In the genomic region with DNA sequence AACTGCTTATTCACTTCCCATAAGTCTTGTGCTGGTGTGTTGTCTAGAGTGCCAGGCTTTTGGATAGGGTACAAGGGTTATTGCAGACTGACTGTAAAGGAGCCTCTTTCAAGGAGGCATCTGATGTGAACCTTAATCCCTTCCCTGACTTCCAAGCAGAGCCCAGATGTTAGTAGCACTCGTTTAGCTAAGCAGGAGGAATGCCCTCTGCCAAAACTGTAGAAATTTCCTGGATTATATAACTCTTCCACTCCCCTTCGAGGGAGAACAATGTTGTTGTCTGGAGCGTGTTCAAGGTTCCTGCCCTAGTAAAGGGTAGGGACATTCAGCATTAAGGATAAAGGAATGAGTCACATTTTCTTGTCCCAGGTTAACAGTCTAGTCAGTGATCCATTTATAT, we compare ENCODE assay signal across 26 mouse cellular contexts. TPM values are rescaled to one million over a fixed set of nuclear protein-coding genes. Genes with fewer than 3 reads are reported as not detected.
A peak's percentile ranks its signal among the peaks of the same experiment; 100 is the strongest.
DNase-seq lines count a peak whose midpoint lies in the region; ATAC-seq and TF ChIP-seq lines count a peak whose summit lies in the region.
"Had no signal": no experiment of that assay in that cellular context is flagged by ENCODE, and none has a peak within 500 bp of the region (broad histone marks: within the 10 kb centered on the region; RNA-seq: fewer than 3 reads in every experiment).

No protein-coding gene starts in this region.

- H3K4me3 ChIP-seq in intestine, postnatal 0 days (ENCODE audit: low read depth, low read length), result no peak overlapping the region
- H3K4me3 ChIP-seq in intestine, embryonic 15.5 days (replicated peaks), result no peak overlapping the region
- no peak overlapping the region for H3K4me3 ChIP-seq in kidney, adult 2 months (ENCODE audit: insufficient read depth, low read depth, low read length)
- no peak overlapping the region for H3K4me3 ChIP-seq in kidney, embryonic 14.5 days (ENCODE audit: low read length)
- no peak overlapping the region for H3K4me3 ChIP-seq in testis, adult 2 months (ENCODE audit: control insufficient read depth, low read depth, low read length)
- H3K4me3 ChIP-seq: embryonic facial prominence, embryonic 10.5 days; embryonic facial prominence, embryonic 12.5 days; forebrain, embryonic 13.5 days; forebrain, embryonic 15.5 days had no signal

- 32% methylated on average over 3 of the region's 3 CpGs for WGBS in intestine, postnatal 0 days
- WGBS in intestine, embryonic 15.5 days, result 65% methylated on average over 3 of the region's 3 CpGs
- WGBS in kidney, adult 2 months, result 40% methylated on average over 3 of the region's 3 CpGs
- WGBS in kidney, embryonic 14.5 days, result 73% methylated on average over 3 of the region's 3 CpGs

- H3K4me2 ChIP-seq in intestine, postnatal 0 days (replicated peaks; ENCODE audit: low read depth), result no peak overlapping the region
- H3K4me2 ChIP-seq in intestine, embryonic 15.5 days (replicated peaks), result no peak overlapping the region
- no peak overlapping the region for H3K4me2 ChIP-seq in kidney, embryonic 14.5 days (replicated peaks; ENCODE audit: low read depth, low read length)
- H3K4me2 ChIP-seq: embryonic facial prominence, embryonic 12.5 days; forebrain, embryonic 13.5 days; forebrain, embryonic 15.5 days had no signal

- H3K27ac ChIP-seq in intestine, postnatal 0 days (ENCODE audit: low read depth, low read length), result no peak overlapping the region
- H3K27ac ChIP-seq in intestine, embryonic 15.5 days, result no peak overlapping the region
- no peak overlapping the region for H3K27ac ChIP-seq in kidney, adult 2 months (ENCODE audit: insufficient read depth, low read depth, low read length)
- no peak overlapping the region for H3K27ac ChIP-seq in kidney, embryonic 14.5 days (ENCODE audit: low read depth, low read length)
- peak overlapping the region; percentile 18; the same call in 1 of the 2 replicates for H3K27ac ChIP-seq in testis, adult 2 months (ENCODE audit: control insufficient read depth, insufficient read depth, low read depth, low read length)
- H3K27ac ChIP-seq: embryonic facial prominence, embryonic 10.5 days; embryonic facial prominence, embryonic 12.5 days; forebrain, embryonic 13.5 days; forebrain, embryonic 15.5 days had no signal

- H3K4me1 ChIP-seq in intestine, postnatal 0 days (replicated peaks; ENCODE audit: control insufficient read depth, insufficient read depth, low read length), result no peaks in the 10 kb centered on the region
- H3K4me1 ChIP-seq in intestine, embryonic 15.5 days (replicated peaks), result peaks cover 3% of the 10 kb centered on the region; the same call in 1 of the 2 replicates
- H3K4me1 ChIP-seq in kidney, adult 2 months (ENCODE audit: control insufficient read depth, insufficient read depth, low read length), result peaks cover 12% of the 10 kb centered on the region; the same call in 1 of the 2 replicates
- no peaks in the 10 kb centered on the region for H3K4me1 ChIP-seq in kidney, embryonic 14.5 days (ENCODE audit: control insufficient read depth, insufficient read depth, low read length)
- peaks cover 2% of the 10 kb centered on the region; the same call in 1 of the 2 replicates for H3K4me1 ChIP-seq in testis, adult 2 months (ENCODE audit: control insufficient read depth, insufficient read depth, low read length)
- H3K4me1 ChIP-seq: embryonic facial prominence, embryonic 10.5 days; embryonic facial prominence, embryonic 12.5 days had no signal

- no peaks in the 10 kb centered on the region for H3K27me3 ChIP-seq in intestine, postnatal 0 days (replicated peaks; ENCODE audit: control insufficient read depth, insufficient read depth, low read length)
- H3K27me3 ChIP-seq in intestine, embryonic 15.5 days (replicated peaks), result no peaks in the 10 kb centered on the region
- no peaks in the 10 kb centered on the region for H3K27me3 ChIP-seq in kidney, adult 2 months (replicated peaks; ENCODE audit: control insufficient read depth, insufficient read depth, low read length)
- H3K27me3 ChIP-seq in kidney, embryonic 14.5 days (ENCODE audit: control insufficient read depth, insufficient read depth, low read length), result no peaks in the 10 kb centered on the region
- H3K27me3 ChIP-seq in testis, adult 2 months (ENCODE audit: control insufficient read depth, insufficient read depth, low read length), result no peaks in the 10 kb centered on the region
- H3K27me3 ChIP-seq: embryonic facial prominence, embryonic 12.5 days; forebrain, embryonic 13.5 days; forebrain, embryonic 15.5 days; Patski had no signal

- no peak for TF ChIP-seq POLR2A in kidney, adult 2 months (IDR thresholded peaks at IDR 0.05; ENCODE audit: low read depth, low read length)
- no peak for TF ChIP-seq POLR2A in testis, adult 2 months (IDR thresholded peaks at IDR 0.05; ENCODE audit: control insufficient read depth, low read depth, low read length)

- peak; percentile 35 to 75 for DNase-seq in adrenal gland, adult (ENCODE audit: inconsistent age in 2 of 2, low spot score in 1 of 2)
- DNase-seq in adrenal gland, postnatal 25 days, result no peak
- peak; percentile 60 for DNase-seq in kidney, adult 2 months
- DNase-seq in testis, postnatal 10 days (ENCODE audit: low spot score), result no peak
- DNase-seq: adrenal gland, adult 2 months; adrenal gland, postnatal 10 days; adrenal gland, postnatal 36 days; B cell, adult 2 months; cerebellum, adult 11-12 months; cerebellum, adult 2 months; cerebellum, adult 9-10 months; cerebellum, postnatal 10 days; cerebellum, postnatal 25 days had no signal

- no peaks in the 10 kb centered on the region for H3K36me3 ChIP-seq in intestine, postnatal 0 days (ENCODE audit: control insufficient read depth, insufficient read depth)
- H3K36me3 ChIP-seq in intestine, embryonic 15.5 days, result no peaks in the 10 kb centered on the region
- H3K36me3 ChIP-seq in kidney, adult 2 months (ENCODE audit: control insufficient read depth, insufficient read depth, low read length), result no peaks in the 10 kb centered on the region
- H3K36me3 ChIP-seq in kidney, embryonic 14.5 days (ENCODE audit: control insufficient read depth, insufficient read depth, low read length), result no peaks in the 10 kb centered on the region
- H3K36me3 ChIP-seq in testis, adult 2 months (ENCODE audit: control insufficient read depth, insufficient read depth, low read length), result no peaks in the 10 kb centered on the region
- H3K36me3 ChIP-seq: embryonic facial prominence, embryonic 10.5 days; embryonic facial prominence, embryonic 12.5 days; forebrain, embryonic 15.5 days; G1E had no signal

- no peak for TF ChIP-seq CTCF in intestine, postnatal 0 days (IDR thresholded peaks at IDR 0.05; ENCODE audit: low read depth)
- no peak for TF ChIP-seq CTCF in kidney, adult 2 months (conservative IDR thresholded peaks at IDR 0.05; ENCODE audit: insufficient read depth, insufficient read length, low read depth, low read length)
- TF ChIP-seq CTCF in testis, adult 2 months (IDR thresholded peaks at IDR 0.05; ENCODE audit: control insufficient read depth, insufficient read depth, insufficient replicate concordance, low read depth, low read length), result no peak

- no peaks in the 10 kb centered on the region for H3K9me3 ChIP-seq in intestine, postnatal 0 days (ENCODE audit: control insufficient read depth)
- H3K9me3 ChIP-seq in intestine, embryonic 15.5 days, result no peaks in the 10 kb centered on the region
- no peaks in the 10 kb centered on the region for H3K9me3 ChIP-seq in kidney, embryonic 14.5 days (ENCODE audit: control insufficient read depth, low read length)
- H3K9me3 ChIP-seq: embryonic facial prominence, embryonic 10.5 days; embryonic facial prominence, embryonic 12.5 days; forebrain, embryonic 13.5 days; forebrain, embryonic 15.5 days had no signal

- peak; percentile 71 for ATAC-seq in intestine, postnatal 0 days
- no peak for ATAC-seq in intestine, embryonic 15.5 days
- ATAC-seq in kidney, embryonic 14.5 days (ENCODE audit: low FRiP score, low TSS enrichment), result no peak
- ATAC-seq: activated CD4-positive, CD25-positive, alpha-beta regulatory T cell, adult 4 months; CD4-positive, CD25-positive, alpha-beta regulatory T cell, adult 4 months; forebrain, embryonic 13.5 days; forebrain, embryonic 15.5 days; Patski had no signal

- no peak overlapping the region for H3K9ac ChIP-seq in intestine, postnatal 0 days (ENCODE audit: low read depth, low read length)
- no peak overlapping the region for H3K9ac ChIP-seq in intestine, embryonic 15.5 days
- no peak overlapping the region for H3K9ac ChIP-seq in kidney, embryonic 14.5 days (ENCODE audit: low read depth, low read length)
- H3K9ac ChIP-seq: embryonic facial prominence, embryonic 12.5 days; forebrain, embryonic 13.5 days; forebrain, embryonic 15.5 days had no signal

RNA-seq across cellular contexts. Expression of a gene that starts 6.3 kb away (rescaled TPM):
- 45.0 and 63.2 TPM in 2 replicates for total RNA-seq in adrenal gland, postnatal 25 days (2021)
- 40.5 and 48.6 TPM in 2 replicates for polyA plus RNA-seq in intestine, postnatal 0 days (2015; fragmentation: Nextera tagmentation; extraction: Ambion mirVana)
- polyA plus RNA-seq in intestine, embryonic 15.5 days (2015; fragmentation: Nextera tagmentation; extraction: Ambion mirVana), result 44.3 and 46.0 TPM in 2 replicates
- polyA plus RNA-seq in kidney, adult 2 months (2012; rRNA removed), result 10.5 and 14.4 TPM in 2 replicates
- 27.5 and 32.1 TPM in 2 replicates for polyA plus RNA-seq in kidney, embryonic 14.5 days (2014; fragmentation: Nextera tagmentation; extraction: Ambion mirVana)
- polyA plus RNA-seq in testis, adult 2 months (2012; rRNA removed), result 3.4 and 4.9 TPM in 2 replicates

RNA-seq across cellular contexts. Expression of a gene that starts 43.2 kb away (rescaled TPM):
- total RNA-seq in adrenal gland, postnatal 25 days (2021), result 0.57 and 0.79 TPM in 2 replicates
- polyA plus RNA-seq in intestine, postnatal 0 days (2015; fragmentation: Nextera tagmentation; extraction: Ambion mirVana), result 0.05 TPM in 1 of 2 replicates, not detected in the other
- polyA plus RNA-seq in intestine, embryonic 15.5 days (2015; fragmentation: Nextera tagmentation; extraction: Ambion mirVana), result 0.05 and 0.14 TPM in 2 replicates
- 0.23 and 0.25 TPM in 2 replicates for polyA plus RNA-seq in kidney, adult 2 months (2012; rRNA removed)
- not detected in 2 replicates for polyA plus RNA-seq in kidney, embryonic 14.5 days (2014; fragmentation: Nextera tagmentation; extraction: Ambion mirVana)
- polyA plus RNA-seq in testis, adult 2 months (2012; rRNA removed), result 0.46 and 0.53 TPM in 2 replicates
- polyA plus RNA-seq: forebrain, embryonic 11.5 days; forebrain, embryonic 13.5 days; forebrain, embryonic 15.5 days; G1E had no signal

Comparison
In these comparisons a context has a peak if more than half of its experiments do, and no peak if none do; other contexts are left out.
1. DNase-seq: peak in adrenal gland, adult (2 of 2) and kidney, adult 2 months (single experiment); none in adrenal gland, postnatal 25 days (single experiment) and testis, postnatal 10 days (single experiment).